Mouse (Mus musculus): ENCODE measurements around the gene Gm572. TPM values are rescaled to one million over a fixed set of nuclear protein-coding genes. Genes with fewer than 3 reads are reported as not detected.
A peak's percentile ranks its signal among the peaks of the same experiment; 100 is the strongest.

Gene Gm572
- 0.17 TPM in 1 of 2 replicates, not detected in the other for polyA plus RNA-seq (2012; rRNA removed)

DNA sequence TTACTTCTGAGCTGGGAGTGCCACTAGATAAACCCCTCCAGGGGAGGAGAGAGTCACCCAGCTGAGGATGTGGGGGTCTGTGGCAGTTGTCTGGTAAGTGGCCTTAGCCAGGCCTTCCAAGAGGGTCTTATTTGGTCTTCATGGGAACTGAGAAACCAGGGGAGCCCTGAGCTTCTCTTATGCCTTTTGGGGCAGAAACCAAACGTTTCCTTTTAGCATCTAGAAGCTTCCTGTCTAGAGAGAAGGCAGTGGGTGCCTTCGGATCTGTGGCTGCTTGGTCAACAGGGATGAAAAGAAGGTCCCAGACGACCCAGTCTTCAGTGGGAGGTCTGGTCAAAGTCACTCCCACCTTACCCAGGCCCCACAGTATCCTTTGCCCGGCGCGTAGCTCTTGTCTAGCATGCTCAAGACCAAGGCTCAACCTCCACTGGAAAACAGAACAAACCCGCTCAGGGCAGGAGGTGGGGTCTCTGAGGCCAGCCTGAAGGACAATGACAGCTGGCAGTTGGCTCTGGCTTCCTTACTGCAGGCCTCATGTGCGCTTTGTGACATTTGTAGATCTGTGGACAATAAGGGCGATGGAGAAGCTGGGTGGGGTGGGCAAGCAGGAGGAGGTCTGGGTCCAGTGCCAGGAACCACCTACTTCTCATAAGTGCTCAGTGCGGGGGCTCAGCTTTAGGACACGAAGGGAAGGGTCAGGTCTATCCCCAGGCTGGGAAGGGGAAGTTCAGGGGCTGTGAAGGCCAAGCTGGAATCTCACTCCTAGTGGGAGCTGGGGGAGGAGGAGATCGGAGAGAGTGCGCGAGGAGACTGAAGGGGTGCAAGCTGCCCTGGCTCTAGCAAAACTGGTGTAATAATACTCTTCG, at the start of gene Gm572:
Gene Gm572 (plus strand): TSS at position 27 of the 866 bp plus-strand sequence.
- TF ChIP-seq POLR2A (IDR thresholded peaks at IDR 0.05; ENCODE audit: low read depth, low read length) (no peak), CTCF (conservative IDR thresholded peaks at IDR 0.05; ENCODE audit: insufficient read depth, insufficient read length, low read depth, low read length) (no peak)

DNA sequence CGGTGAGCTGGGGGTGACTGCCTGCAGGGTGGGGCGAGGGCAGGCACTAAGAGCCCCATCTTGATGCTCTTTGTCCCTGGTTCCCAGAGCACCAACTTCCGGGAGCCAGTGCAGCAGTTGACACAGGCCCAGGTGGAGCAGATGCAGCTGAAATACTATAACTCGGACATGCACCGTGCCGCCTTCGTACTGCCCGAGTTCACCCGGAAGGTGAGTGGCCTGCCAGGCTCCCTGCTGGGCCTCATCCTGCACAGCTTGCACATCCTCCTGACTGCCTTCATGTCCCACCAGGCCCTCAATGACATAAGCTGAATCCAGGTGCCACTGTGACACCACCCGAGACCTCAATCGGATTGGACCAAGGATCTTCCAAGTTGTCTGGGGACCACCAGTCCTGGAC, 49.1 kb upstream of the Gm572 start:
- peaks cover 8% of the 10 kb centered on the region; the same call in 1 of the 2 replicates for H3K4me1 ChIP-seq (ENCODE audit: control insufficient read depth, insufficient read depth, low read length)
- TF ChIP-seq POLR2A (IDR thresholded peaks at IDR 0.05; ENCODE audit: low read depth, low read length): no peak
- no peak for TF ChIP-seq CTCF (conservative IDR thresholded peaks at IDR 0.05; ENCODE audit: insufficient read depth, insufficient read length, low read depth, low read length)
- no peak overlapping the region for H3K27ac ChIP-seq (ENCODE audit: insufficient read depth, low read depth, low read length)
- H3K36me3 ChIP-seq (ENCODE audit: control insufficient read depth, insufficient read depth, low read length): no peaks in the 10 kb centered on the region
- no peak for DNase-seq
- 94% methylated on average over 11 of the region's 11 CpGs for WGBS
- H3K4me3 ChIP-seq (ENCODE audit: insufficient read depth, low read depth, low read length): no peak overlapping the region
- no peaks in the 10 kb centered on the region for H3K27me3 ChIP-seq (replicated peaks; ENCODE audit: control insufficient read depth, insufficient read depth, low read length)

More for the DNA sequence above, at the start of gene Gm572:
- H3K4me1 ChIP-seq (ENCODE audit: control insufficient read depth, insufficient read depth, low read length): peaks cover 23% of the 10 kb centered on the region
- WGBS: 45% methylated on average over 15 of the region's 15 CpGs
- DNase-seq: no peak
- H3K27ac ChIP-seq (ENCODE audit: insufficient read depth, low read depth, low read length): peak within 1 kb of the TSS; percentile 96
- H3K4me3 ChIP-seq (ENCODE audit: insufficient read depth, low read depth, low read length): peak within 1 kb of the TSS; percentile 10; the same call in 1 of the 2 replicates
- H3K36me3 ChIP-seq (ENCODE audit: control insufficient read depth, insufficient read depth, low read length): no peaks in the 10 kb centered on the region
- H3K27me3 ChIP-seq (replicated peaks; ENCODE audit: control insufficient read depth, insufficient read depth, low read length): no peaks in the 10 kb centered on the region

DNA sequence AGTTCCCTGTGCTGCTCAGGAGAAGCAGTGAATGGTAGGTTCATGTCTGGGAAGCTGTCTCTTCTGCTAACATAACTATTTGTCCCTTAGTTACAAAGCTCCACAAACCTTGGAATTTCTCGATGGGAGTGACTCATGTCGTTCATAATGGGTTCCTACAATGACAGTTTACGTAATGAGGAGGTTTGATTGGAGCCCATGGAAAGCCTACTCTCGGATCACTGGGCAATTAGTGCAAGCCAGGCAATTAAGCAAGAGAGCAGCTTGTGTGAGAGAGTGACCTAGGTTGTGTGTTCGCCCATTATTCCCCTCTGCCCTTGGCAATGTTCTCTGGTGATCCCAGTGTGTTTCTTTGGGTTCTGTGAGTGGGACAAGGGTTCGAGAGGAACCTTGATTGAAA, 47.2 kb upstream of the Gm572 start:
- DNase-seq: no peak
- Histone ChIP-seq H3K4me3 (ENCODE audit: insufficient read depth, low read depth, low read length) (no peak overlapping the region), H3K27ac (ENCODE audit: insufficient read depth, low read depth, low read length) (no peak overlapping the region), H3K27me3 (replicated peaks; ENCODE audit: control insufficient read depth, insufficient read depth, low read length) (no peaks in the 10 kb centered on the region), H3K4me1 (ENCODE audit: control insufficient read depth, insufficient read depth, low read length) (peaks cover 5% of the 10 kb centered on the region; the same call in 1 of the 2 replicates), H3K36me3 (ENCODE audit: control insufficient read depth, insufficient read depth, low read length) (no peaks in the 10 kb centered on the region)
- 90% methylated on average over 6 of the region's 6 CpGs for WGBS
- TF ChIP-seq POLR2A (IDR thresholded peaks at IDR 0.05; ENCODE audit: low read depth, low read length) (no peak), CTCF (conservative IDR thresholded peaks at IDR 0.05; ENCODE audit: insufficient read depth, insufficient read length, low read depth, low read length) (no peak)

DNA sequence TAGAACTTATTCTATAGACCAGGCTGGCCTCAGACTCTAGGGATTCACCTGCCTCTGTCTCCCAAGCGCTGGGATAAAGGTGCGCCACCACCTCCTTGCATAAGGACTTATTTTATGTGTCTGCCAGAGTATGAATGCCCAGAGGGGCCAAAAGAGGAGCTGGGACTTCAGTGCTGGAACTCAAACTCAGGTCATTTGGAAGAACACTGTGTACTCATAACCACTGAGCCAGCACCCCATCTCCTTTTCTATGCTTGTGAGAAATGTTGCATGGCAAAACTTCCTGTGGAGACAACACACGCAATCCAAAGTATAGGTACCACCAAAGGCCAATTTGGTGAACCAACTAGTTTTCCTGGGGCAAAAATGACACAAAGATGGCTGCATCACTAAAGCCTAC, 46.4 kb upstream of the Gm572 start:
- TF ChIP-seq POLR2A (IDR thresholded peaks at IDR 0.05; ENCODE audit: low read depth, low read length) (no peak), CTCF (conservative IDR thresholded peaks at IDR 0.05; ENCODE audit: insufficient read depth, insufficient read length, low read depth, low read length) (no peak)
- no peaks in the 10 kb centered on the region for H3K36me3 ChIP-seq (ENCODE audit: control insufficient read depth, insufficient read depth, low read length)
- H3K27me3 ChIP-seq (replicated peaks; ENCODE audit: control insufficient read depth, insufficient read depth, low read length): no peaks in the 10 kb centered on the region
- peaks cover 5% of the 10 kb centered on the region; the same call in 1 of the 2 replicates for H3K4me1 ChIP-seq (ENCODE audit: control insufficient read depth, insufficient read depth, low read length)
- H3K4me3 ChIP-seq (ENCODE audit: insufficient read depth, low read depth, low read length): no peak overlapping the region
- 98% methylated on average over 3 of the region's 3 CpGs for WGBS
- no peak for DNase-seq
- H3K27ac ChIP-seq (ENCODE audit: insufficient read depth, low read depth, low read length): no peak overlapping the region

DNA sequence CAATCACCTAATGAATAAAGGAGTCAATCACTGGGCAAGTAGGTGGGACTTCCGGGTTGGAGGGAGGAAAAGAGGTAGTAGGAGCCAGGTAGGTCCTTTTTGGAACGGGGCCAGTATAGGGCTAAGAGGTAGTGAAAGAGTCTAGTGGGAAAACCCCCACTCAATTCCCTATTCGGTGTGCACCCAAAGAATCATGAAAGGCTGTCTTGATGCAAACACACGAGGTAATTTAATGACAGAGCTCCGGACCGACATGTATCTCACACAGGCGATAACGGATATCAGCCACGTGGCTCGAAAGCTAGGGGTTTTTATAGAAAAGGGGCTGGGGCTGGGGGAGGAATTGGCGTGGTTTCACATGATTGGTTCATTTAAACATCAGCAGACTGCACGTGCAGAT, 44.3 kb upstream of the Gm572 start:
- no peaks in the 10 kb centered on the region for H3K27me3 ChIP-seq (replicated peaks; ENCODE audit: control insufficient read depth, insufficient read depth, low read length)
- no peak for DNase-seq
- WGBS: 92% methylated on average over 12 of the region's 12 CpGs
- H3K4me1 ChIP-seq (ENCODE audit: control insufficient read depth, insufficient read depth, low read length): no peaks in the 10 kb centered on the region
- no peak overlapping the region for H3K4me3 ChIP-seq (ENCODE audit: insufficient read depth, low read depth, low read length)
- H3K36me3 ChIP-seq (ENCODE audit: control insufficient read depth, insufficient read depth, low read length): no peaks in the 10 kb centered on the region
- TF ChIP-seq POLR2A (IDR thresholded peaks at IDR 0.05; ENCODE audit: low read depth, low read length): no peak
- no peak for TF ChIP-seq CTCF (conservative IDR thresholded peaks at IDR 0.05; ENCODE audit: insufficient read depth, insufficient read length, low read depth, low read length)
- H3K27ac ChIP-seq (ENCODE audit: insufficient read depth, low read depth, low read length): no peak overlapping the region

DNA sequence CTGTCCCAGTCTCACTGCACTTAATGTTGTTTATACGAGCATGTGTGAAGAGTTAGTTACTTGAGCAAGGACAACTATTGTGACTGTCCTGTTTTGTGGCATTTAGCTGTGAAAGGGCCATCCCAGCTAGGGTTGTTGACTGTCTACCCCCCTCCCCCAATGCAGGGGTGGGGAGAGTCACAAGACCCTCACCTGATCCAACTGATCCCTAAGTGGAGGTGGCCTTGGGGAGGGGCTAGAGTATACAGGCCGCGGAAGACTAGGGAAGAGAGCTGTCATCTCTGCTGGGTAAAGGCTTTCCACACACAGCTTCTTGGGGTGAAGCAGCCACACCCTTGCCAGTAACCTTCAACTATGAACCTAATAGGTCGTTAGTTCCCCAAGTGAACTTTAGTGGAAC, 42.8 kb upstream of the Gm572 start:
- no peak for DNase-seq
- Histone ChIP-seq H3K4me3 (ENCODE audit: insufficient read depth, low read depth, low read length) (no peak overlapping the region), H3K27me3 (replicated peaks; ENCODE audit: control insufficient read depth, insufficient read depth, low read length) (no peaks in the 10 kb centered on the region), H3K36me3 (ENCODE audit: control insufficient read depth, insufficient read depth, low read length) (no peaks in the 10 kb centered on the region), H3K27ac (ENCODE audit: insufficient read depth, low read depth, low read length) (no peak overlapping the region), H3K4me1 (ENCODE audit: control insufficient read depth, insufficient read depth, low read length) (no peaks in the 10 kb centered on the region)
- TF ChIP-seq POLR2A (IDR thresholded peaks at IDR 0.05; ENCODE audit: low read depth, low read length) (no peak), CTCF (conservative IDR thresholded peaks at IDR 0.05; ENCODE audit: insufficient read depth, insufficient read length, low read depth, low read length) (no peak)
- 88% methylated on average over 4 of the region's 4 CpGs for WGBS

DNA sequence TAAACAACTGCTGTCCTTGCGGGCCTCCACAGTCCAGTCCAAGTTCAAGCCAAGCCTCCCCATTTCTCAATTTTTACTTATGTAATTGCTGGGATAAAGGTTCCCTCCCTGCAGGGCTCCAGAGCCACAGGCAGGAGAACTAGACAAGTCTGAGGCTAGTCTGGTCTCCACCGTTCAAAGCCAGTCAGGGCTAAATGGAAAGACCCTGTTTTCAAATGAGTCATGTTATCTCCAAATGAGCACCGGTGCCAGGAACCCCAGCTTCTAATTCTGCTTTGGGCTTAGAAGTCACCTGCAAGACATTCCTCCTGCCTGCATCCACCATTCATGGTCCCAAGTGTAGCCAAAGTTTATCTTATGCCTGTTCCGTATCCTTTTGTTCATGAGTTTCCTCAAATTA, 41.2 kb upstream of the Gm572 start:
- TF ChIP-seq POLR2A (IDR thresholded peaks at IDR 0.05; ENCODE audit: low read depth, low read length): no peak
- TF ChIP-seq CTCF (conservative IDR thresholded peaks at IDR 0.05; ENCODE audit: insufficient read depth, insufficient read length, low read depth, low read length): no peak
- Histone ChIP-seq H3K27ac (ENCODE audit: insufficient read depth, low read depth, low read length) (no peak overlapping the region), H3K27me3 (replicated peaks; ENCODE audit: control insufficient read depth, insufficient read depth, low read length) (no peaks in the 10 kb centered on the region), H3K36me3 (ENCODE audit: control insufficient read depth, insufficient read depth, low read length) (no peaks in the 10 kb centered on the region), H3K4me3 (ENCODE audit: insufficient read depth, low read depth, low read length) (no peak overlapping the region), H3K4me1 (ENCODE audit: control insufficient read depth, insufficient read depth, low read length) (no peaks in the 10 kb centered on the region)
- DNase-seq: no peak
- 68% methylated on average over 4 of the region's 4 CpGs for WGBS
